Mouse (Mus musculus): ENCODE data around the gene Clasp2.
"Not testable (repeated sequence)": the region's sequence is repeated elsewhere in the genome, so short reads cannot be mapped to it uniquely, and the experiment has no call there.

The Clasp2 gene

GRCm38 (mm10) chr9:113741108-113741636 is at the start of gene Clasp2:
Gene Clasp2, plus strand, starts transcription at chr9:113741473.
- DNase-seq (ENCODE audit: low read depth): no peak

GRCm38 (mm10) chr9:113701441-113702160 is 39.7 kb upstream of the Clasp2 start:
- no peak for DNase-seq (ENCODE audit: low read depth)

GRCm38 (mm10) chr9:113706108-113706507 is 35.2 kb upstream of the Clasp2 start:
- DNase-seq (ENCODE audit: low read depth): no peak

- no peak for DNase-seq (ENCODE audit: low read depth)
Observed at GRCm38 (mm10) chr9:113706841-113707240, 34.4 kb upstream of the Clasp2 start.

GRCm38 (mm10) chr9:113707481-113708360 is 33.6 kb upstream of the Clasp2 start, which contains the start of gene Pdcd6ip:
Gene Pdcd6ip, minus strand, starts transcription at chr9:113708259.
- peak; percentile 69 for DNase-seq (ENCODE audit: low read depth)

- DNase-seq (ENCODE audit: low read depth): no peak
Observed at GRCm38 (mm10) chr9:113708361-113709280, 32.7 kb upstream of the Clasp2 start.

- no peak for DNase-seq (ENCODE audit: low read depth)
Observed at GRCm38 (mm10) chr9:113710871-113711270, 30.4 kb upstream of the Clasp2 start.

- DNase-seq (ENCODE audit: low read depth): peak; percentile 57
Observed at GRCm38 (mm10) chr9:113719063-113719462, 22.2 kb upstream of the Clasp2 start.

GRCm38 (mm10) chr9:113724646-113725045 is 16.6 kb upstream of the Clasp2 start:
- no peak for DNase-seq (ENCODE audit: low read depth)

GRCm38 (mm10) chr9:113725609-113726008 is 15.7 kb upstream of the Clasp2 start:
- not testable (repeated sequence) for DNase-seq (ENCODE audit: low read depth)

- DNase-seq (ENCODE audit: low read depth): no peak
Observed at GRCm38 (mm10) chr9:113726131-113726530, 15.1 kb upstream of the Clasp2 start.

- DNase-seq (ENCODE audit: low read depth): no peak
Observed at GRCm38 (mm10) chr9:113726991-113727680, 14.1 kb upstream of the Clasp2 start.

GRCm38 (mm10) chr9:113731540-113731939 is 9.7 kb upstream of the Clasp2 start:
- DNase-seq (ENCODE audit: low read depth): peak; percentile 65

GRCm38 (mm10) chr9:113735920-113736319 is 5.4 kb upstream of the Clasp2 start:
- no peak for DNase-seq (ENCODE audit: low read depth)

GRCm38 (mm10) chr9:113738021-113738420 is 3.3 kb upstream of the Clasp2 start:
- peak; percentile 87 for DNase-seq (ENCODE audit: low read depth)

- DNase-seq (ENCODE audit: low read depth): no peak
Observed at GRCm38 (mm10) chr9:113738941-113739340, 2.3 kb upstream of the Clasp2 start.

GRCm38 (mm10) chr9:113741637-113742137 is 414 bp downstream of the Clasp2 start:
- no peak for DNase-seq (ENCODE audit: low read depth)

GRCm38 (mm10) chr9:113742361-113742794 is 1.1 kb downstream of the Clasp2 start:
- no peak for DNase-seq (ENCODE audit: low read depth)

- DNase-seq (ENCODE audit: low read depth): no peak
Observed at GRCm38 (mm10) chr9:113743291-113743690, 2.0 kb downstream of the Clasp2 start.

GRCm38 (mm10) chr9:113749356-113749755 is 8.1 kb downstream of the Clasp2 start:
- no peak for DNase-seq (ENCODE audit: low read depth)

Measured in fibroblast of lung, adult 2 months (primary cell).